Mouse (Mus musculus) hindbrain, embryonic 13.5 days (tissue): ENCODE results near the gene Spry2. TPM values are rescaled to one million over a fixed set of nuclear protein-coding genes. Genes with fewer than 3 reads are reported as not detected.
A peak's percentile ranks its signal among the peaks of the same experiment; 100 is the strongest.

Experiments
- ATAC-seq: fragments of 200-750 bp; cut with Nextera tagmentation; 2 replicates; pipeline ENCODE4 v1.8.0; 2017; ENCODE audit warnings: moderate TSS enrichment; ENCODE audit not compliant: low FRiP score
- H3K27ac ChIP-seq: fragments of 300-500 bp; sonication (generic); 2 replicates; pipeline ENCODE4 v1.5.1; 2015; ENCODE audit warnings: inconsistent platforms, mild to moderate bottlenecking, moderate library complexity
- H3K27me3 ChIP-seq: fragments of 300-500 bp; sonication (generic); 2 replicates; pipeline ENCODE4 v1.6.1; 2015; ENCODE audit warnings: mild to moderate bottlenecking, inconsistent platforms
- H3K36me3 ChIP-seq: fragments of 300-500 bp; sonication (generic); 2 replicates; pipeline ENCODE4 v1.6.1; 2015; ENCODE audit warnings: mild to moderate bottlenecking, inconsistent platforms
- H3K4me1 ChIP-seq: fragments of 300-500 bp; sonication (generic); replicated peaks from 2 replicates; pipeline ENCODE4 v1.6.1; 2015; ENCODE audit warnings: inconsistent platforms
- H3K4me2 ChIP-seq: fragments of 300-500 bp; sonication (generic); 2 replicates; pipeline ENCODE4 v1.6.1; 2015; ENCODE audit warnings: inconsistent platforms, mild to moderate bottlenecking, moderate library complexity
- H3K4me3 ChIP-seq: fragments of 300-500 bp; sonication (generic); 2 replicates; pipeline ENCODE4 v1.5.1; 2015; ENCODE audit warnings: mild to moderate bottlenecking, inconsistent platforms
- H3K9ac ChIP-seq: fragments of 300-500 bp; sonication (generic); 2 replicates; pipeline ENCODE4 v1.6.1; 2015; ENCODE audit warnings: mild to moderate bottlenecking, inconsistent platforms
- H3K9me3 ChIP-seq: fragments of 300-500 bp; sonication (generic); 2 replicates; pipeline ENCODE4 v1.6.1; 2016; ENCODE audit warnings: inconsistent platforms
- WGBS: fragments of 180-500 bp; shearing (Covaris S2); methylation state at CpG from one replicate; pipeline ENCODE4 v1.1.7; 2015; 5-methylcytosine and 5-hydroxymethylcytosine counted together
- polyA plus RNA-seq: library from polyadenylated mRNA; unstranded; fragments of >200 nt; fragmentation: Nextera tagmentation; extraction: Ambion mirVana; gene quantifications from 2 replicates; pipeline ENCODE4 v1.2.1, GENCODE M21; 2015

Spry2 gene
- polyA plus RNA-seq, 1 experiment from 2014 or later = 42.2 TPM

GRCm38 (mm10) chr14:105902807-105903206, 6.2 kb upstream of the Spry2 start:
- no peak overlapping the region for H3K27ac ChIP-seq
- no peaks in the 10 kb centered on the region for H3K36me3 ChIP-seq
- ATAC-seq = no peak
- no peak overlapping the region for H3K9ac ChIP-seq
- no peak overlapping the region for H3K4me2 ChIP-seq
- 0 out of 2 replicates have a peak, but pooled peaks cover 4% of the 10 kb centered on the region for H3K4me1 ChIP-seq
- no peaks in the 10 kb centered on the region for H3K9me3 ChIP-seq
- 86% methylated on average over 7 of the region's 7 CpGs for WGBS
- 0 out of 2 replicates have a peak, but pooled peaks cover 3% of the 10 kb centered on the region for H3K27me3 ChIP-seq
- H3K4me3 ChIP-seq = no peak overlapping the region

- H3K27ac ChIP-seq = no peak overlapping the region
- no peak for ATAC-seq
- H3K27me3 ChIP-seq = 0 out of 2 replicates have a peak, but pooled peaks cover 3% of the 10 kb centered on the region
- WGBS = 92% methylated on average over 3 of the region's 3 CpGs
- H3K9me3 ChIP-seq = no peaks in the 10 kb centered on the region
- H3K9ac ChIP-seq = no peak overlapping the region
- no peak overlapping the region for H3K4me2 ChIP-seq
- no peaks in the 10 kb centered on the region for H3K36me3 ChIP-seq
- no peak overlapping the region for H3K4me3 ChIP-seq
- H3K4me1 ChIP-seq = 0 out of 2 replicates have a peak, but pooled peaks cover 4% of the 10 kb centered on the region
Observed at GRCm38 (mm10) chr14:105900841-105901240, 4.2 kb upstream of the Spry2 start.

- H3K27ac ChIP-seq = peak overlapping the region; percentile 99
- H3K36me3 ChIP-seq = no peaks in the 10 kb centered on the region
- peak overlapping the region; percentile 96 for H3K9ac ChIP-seq
- 0 out of 2 replicates have a peak, but pooled peaks cover 3% of the 10 kb centered on the region for H3K27me3 ChIP-seq
- H3K9me3 ChIP-seq = no peaks in the 10 kb centered on the region
- no peak for ATAC-seq
- H3K4me2 ChIP-seq = peak overlapping the region; percentile 97
- WGBS = 4% methylated on average over 11 of the region's 11 CpGs
- peak overlapping the region; percentile 87 for H3K4me3 ChIP-seq
- H3K4me1 ChIP-seq = peaks cover 14% of the 10 kb centered on the region
Observed at GRCm38 (mm10) chr14:105899116-105899515, 2.5 kb upstream of the Spry2 start.

GRCm38 (mm10) chr14:105898266-105899111, 1.9 kb upstream of the Spry2 start:
- under 1% methylated on average over 58 of the region's 58 CpGs for WGBS
- Histone ChIP-seq H3K27ac (peak overlapping the region; percentile 99), H3K9ac (peak overlapping the region; percentile 96), H3K4me2 (peak overlapping the region; percentile 97), H3K4me3 (peak overlapping the region; percentile 87), H3K27me3 (0 out of 2 replicates have a peak, but pooled peaks cover 3% of the 10 kb centered on the region), H3K36me3 (no peaks in the 10 kb centered on the region), H3K9me3 (no peaks in the 10 kb centered on the region), H3K4me1 (peaks cover 20% of the 10 kb centered on the region)
- peak; percentile 36 for ATAC-seq

GRCm38 (mm10) chr14:105897569-105898101, 1.0 kb upstream of the Spry2 start:
- H3K4me1 ChIP-seq = peaks cover 29% of the 10 kb centered on the region
- ATAC-seq = peak; percentile 57
- H3K27ac ChIP-seq = peak overlapping the region; percentile 99
- no peaks in the 10 kb centered on the region for H3K9me3 ChIP-seq
- peak overlapping the region; percentile 96 for H3K9ac ChIP-seq
- H3K4me2 ChIP-seq = peak overlapping the region; percentile 97
- H3K36me3 ChIP-seq = peaks cover 6% of the 10 kb centered on the region; the same call in 1 of the 2 replicates
- H3K27me3 ChIP-seq = 0 out of 2 replicates have a peak, but pooled peaks cover 3% of the 10 kb centered on the region
- WGBS = 2% methylated on average over 26 of the region's 28 CpGs
- peak overlapping the region; percentile 87 for H3K4me3 ChIP-seq

- Histone ChIP-seq H3K4me1 (peaks cover 33% of the 10 kb centered on the region), H3K27ac (peak overlapping the region; percentile 99), H3K36me3 (peaks cover 7% of the 10 kb centered on the region; the same call in 1 of the 2 replicates), H3K4me2 (peak overlapping the region; percentile 97), H3K9me3 (no peaks in the 10 kb centered on the region), H3K27me3 (0 out of 2 replicates have a peak, but pooled peaks cover 3% of the 10 kb centered on the region), H3K9ac (peak overlapping the region; percentile 96), H3K4me3 (peak overlapping the region; percentile 87)
- ATAC-seq = no peak
- WGBS = under 1% methylated on average over 49 of the region's 50 CpGs
Observed at GRCm38 (mm10) chr14:105895961-105896651, 513 bp downstream of the Spry2 start.

GRCm38 (mm10) chr14:105894971-105895873, 1.4 kb downstream of the Spry2 start:
- Histone ChIP-seq H3K9ac (peak overlapping the region; percentile 96), H3K4me1 (peaks cover 33% of the 10 kb centered on the region), H3K9me3 (no peaks in the 10 kb centered on the region), H3K4me2 (peak overlapping the region; percentile 97), H3K4me3 (peak overlapping the region; percentile 87), H3K27ac (peak overlapping the region; percentile 99), H3K36me3 (peaks cover 7% of the 10 kb centered on the region; the same call in 1 of the 2 replicates), H3K27me3 (0 out of 2 replicates have a peak, but pooled peaks cover 3% of the 10 kb centered on the region)
- under 1% methylated on average over 36 of the region's 36 CpGs for WGBS
- ATAC-seq = no peak

GRCm38 (mm10) chr14:105893623-105893995, 3.0 kb downstream of the Spry2 start:
- H3K4me1 ChIP-seq = peaks cover 30% of the 10 kb centered on the region
- ATAC-seq = no peak
- H3K36me3 ChIP-seq = peaks cover 7% of the 10 kb centered on the region; the same call in 1 of the 2 replicates
- H3K9me3 ChIP-seq = no peaks in the 10 kb centered on the region
- WGBS = 22% methylated on average over 9 of the region's 9 CpGs
- peak overlapping the region; percentile 96 for H3K9ac ChIP-seq
- peak overlapping the region; percentile 87 for H3K4me3 ChIP-seq
- H3K27me3 ChIP-seq = no peaks in the 10 kb centered on the region
- peak overlapping the region; percentile 48 for H3K27ac ChIP-seq
- H3K4me2 ChIP-seq = peak overlapping the region; percentile 97

GRCm38 (mm10) chr14:105892941-105893622, 3.5 kb downstream of the Spry2 start:
- Histone ChIP-seq H3K4me3 (peak overlapping the region; percentile 87), H3K27me3 (no peaks in the 10 kb centered on the region), H3K9me3 (no peaks in the 10 kb centered on the region), H3K4me1 (peaks cover 30% of the 10 kb centered on the region), H3K9ac (peak overlapping the region; percentile 96), H3K27ac (peak overlapping the region; percentile 48), H3K4me2 (peak overlapping the region; percentile 97), H3K36me3 (peaks cover 7% of the 10 kb centered on the region; the same call in 1 of the 2 replicates)
- 37% methylated on average over 24 of the region's 24 CpGs for WGBS
- no peak for ATAC-seq

- H3K4me3 ChIP-seq = no peak overlapping the region
- no peak overlapping the region for H3K4me2 ChIP-seq
- no peaks in the 10 kb centered on the region for H3K9me3 ChIP-seq
- H3K27me3 ChIP-seq = no peaks in the 10 kb centered on the region
- H3K9ac ChIP-seq = no peak overlapping the region
- no peak for ATAC-seq
- no peak overlapping the region; the same call in 1 of the 2 replicates for H3K27ac ChIP-seq
- H3K36me3 ChIP-seq = peaks cover 7% of the 10 kb centered on the region; the same call in 1 of the 2 replicates
- H3K4me1 ChIP-seq = peaks cover 30% of the 10 kb centered on the region
- 63% methylated on average over 5 of the region's 5 CpGs for WGBS
Observed at GRCm38 (mm10) chr14:105890516-105891231, 5.9 kb downstream of the Spry2 start.
